Mouse (Mus musculus): ENCODE data around the gene AL607142.1.

AL607142.1 gene

DNA sequence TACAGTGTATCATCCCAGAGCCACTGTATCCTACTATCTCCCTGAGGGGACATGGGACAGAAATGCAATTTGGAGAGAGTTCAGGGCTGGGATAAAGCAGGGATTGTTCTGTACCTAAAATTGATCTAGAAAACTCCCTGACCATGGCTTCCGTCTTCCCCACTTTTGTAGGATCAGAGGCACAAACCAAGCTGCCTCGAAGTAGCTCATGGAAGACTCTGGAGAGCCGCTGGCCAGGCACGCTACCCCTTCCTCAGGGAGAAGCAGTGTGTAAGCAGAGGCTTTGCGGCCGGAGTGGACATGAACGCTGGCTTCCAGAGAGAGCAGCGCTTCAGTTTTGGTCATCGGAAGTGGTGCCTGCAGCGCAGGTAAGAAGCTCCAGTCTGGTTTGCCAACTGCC, at the start of gene AL607142.1:
TSS of gene AL607142.1 (plus strand) at position 301 of the 400 bp plus-strand sequence.
- DNase-seq (ENCODE audit: low spot score) = no peak

DNA sequence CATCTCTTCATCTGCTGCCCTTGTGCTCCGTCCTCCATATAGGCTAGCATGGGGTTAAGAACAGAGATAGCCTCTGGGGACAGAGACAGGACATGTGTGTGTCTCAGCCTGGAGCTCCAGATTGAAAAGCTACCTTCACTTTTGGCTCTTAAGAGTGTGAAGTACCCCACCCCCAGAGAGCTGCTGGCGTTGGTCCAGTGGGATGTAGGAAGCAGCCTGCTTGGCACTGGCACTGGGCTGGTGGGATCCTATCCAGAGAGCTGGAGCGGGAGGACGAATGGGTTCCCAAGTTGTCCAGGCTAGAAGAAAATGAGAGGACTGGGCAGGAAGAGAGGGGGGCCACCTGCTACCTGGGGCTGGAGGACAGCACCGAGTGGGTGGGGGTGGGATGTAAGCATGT, 46.4 kb upstream of the AL607142.1 start:
- DNase-seq (ENCODE audit: low spot score) = no peak

DNA sequence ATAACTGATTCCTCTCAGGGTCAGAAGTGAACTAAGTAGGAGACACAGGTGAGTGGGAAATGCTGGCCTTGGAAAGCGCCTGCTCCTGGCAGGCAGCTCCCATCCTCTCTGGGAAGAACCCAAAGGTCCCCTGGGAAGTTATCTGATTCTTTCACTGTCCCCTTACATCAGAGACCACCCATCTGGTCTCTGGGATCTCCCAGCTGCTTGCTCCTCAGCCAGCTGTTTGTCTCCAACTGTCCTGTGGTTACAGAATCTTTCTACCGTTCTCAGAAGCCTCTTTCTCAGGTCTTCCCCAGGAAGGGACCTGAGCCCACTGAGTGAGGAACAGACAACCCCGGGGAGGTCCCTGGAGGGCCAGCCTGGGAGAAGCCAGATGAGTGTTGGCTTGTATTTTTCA, 42.4 kb upstream of the AL607142.1 start:
- DNase-seq (ENCODE audit: low spot score) = no peak

DNA sequence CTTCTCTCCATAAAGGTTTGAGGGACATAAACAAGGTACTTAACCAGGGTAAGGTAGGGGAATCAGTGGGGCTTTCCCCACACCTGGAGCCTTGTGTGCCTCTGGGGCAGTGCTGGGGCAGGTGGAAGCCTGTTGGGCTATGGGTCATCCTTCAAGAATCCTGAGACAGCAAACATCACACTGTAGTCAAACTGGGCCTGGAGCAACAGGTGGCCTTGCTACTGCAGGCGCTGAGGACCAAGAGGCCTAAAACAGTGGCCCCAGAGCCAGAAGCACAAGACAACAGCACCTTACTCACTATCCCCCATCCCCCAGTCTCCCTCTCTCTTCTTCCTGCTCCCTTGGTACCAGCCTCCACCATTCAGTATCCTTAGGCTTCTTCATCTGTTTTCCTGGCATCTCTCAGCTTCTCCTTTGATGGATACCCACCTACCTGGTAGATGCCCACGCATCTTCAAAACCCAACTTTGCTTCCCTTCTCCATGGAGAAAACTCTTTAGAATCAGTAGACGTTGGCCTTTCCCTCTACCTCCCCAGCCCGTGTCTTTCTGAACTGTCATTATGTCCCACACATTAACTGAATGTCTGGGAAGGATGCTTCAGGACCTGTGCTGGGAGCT, 41.5 kb upstream of the AL607142.1 start:
- no peak for DNase-seq (ENCODE audit: low spot score)

DNA sequence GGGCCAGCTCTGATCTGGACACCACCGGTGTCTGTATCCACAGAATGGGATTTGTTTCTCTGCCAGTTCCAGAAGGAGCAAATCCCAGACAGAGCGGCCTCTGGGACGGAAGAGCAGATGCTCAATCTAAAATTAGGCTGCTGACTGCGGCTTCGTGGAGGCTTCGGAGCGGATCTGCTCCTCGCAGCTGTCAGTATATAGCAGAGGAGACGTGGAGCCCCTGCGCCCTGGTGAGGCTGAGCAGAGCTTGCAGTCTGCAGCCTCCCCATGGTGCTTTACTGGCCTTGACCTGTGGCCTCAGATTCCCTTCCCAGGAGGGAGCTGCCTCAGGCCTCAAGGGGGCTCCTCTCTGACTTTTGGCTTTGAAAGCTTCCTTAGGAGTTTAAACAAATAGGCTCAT, 40.7 kb upstream of the AL607142.1 start:
- DNase-seq (ENCODE audit: low spot score) = no peak

DNA sequence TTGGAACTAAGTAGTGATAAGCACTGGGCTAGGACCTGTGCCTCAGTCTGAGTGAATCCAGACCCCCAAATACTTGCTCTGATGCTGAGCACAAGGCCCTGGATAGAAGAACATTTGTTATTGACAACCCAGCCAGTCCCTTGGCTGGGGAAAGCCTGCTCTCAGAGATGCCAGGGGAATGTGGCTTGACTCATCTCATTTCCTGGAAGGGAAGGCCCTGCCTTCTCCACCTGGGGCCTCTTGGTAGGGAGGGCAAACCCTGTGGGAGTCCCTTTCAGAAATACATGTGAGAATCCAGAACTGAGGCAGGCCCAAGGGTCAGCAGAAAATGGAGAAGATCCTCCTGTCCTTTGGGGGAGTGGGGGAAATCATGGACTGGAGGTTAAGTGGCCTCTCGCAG, 37.1 kb upstream of the AL607142.1 start:
- DNase-seq (ENCODE audit: low spot score) = no peak

DNA sequence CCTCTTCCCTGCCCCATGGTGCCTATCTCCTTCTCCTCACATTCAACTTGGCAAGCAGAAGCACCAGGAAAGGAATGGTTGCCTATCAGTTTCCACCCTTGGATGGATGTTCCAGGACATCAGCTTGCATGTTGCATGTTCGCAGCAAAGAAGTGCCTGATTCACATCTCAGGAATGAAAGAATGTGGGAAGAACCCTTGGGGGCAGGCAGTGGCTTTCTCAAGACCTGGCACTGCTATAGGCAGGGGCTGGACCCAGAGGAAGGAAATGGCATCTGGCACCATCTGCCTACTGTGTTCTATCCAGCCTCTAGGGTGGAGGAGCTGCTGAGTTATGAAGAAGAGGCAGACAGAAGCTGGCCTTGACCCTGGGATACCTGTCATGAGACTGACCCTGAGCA, 34.9 kb upstream of the AL607142.1 start:
- DNase-seq (ENCODE audit: low spot score) = no peak

DNA sequence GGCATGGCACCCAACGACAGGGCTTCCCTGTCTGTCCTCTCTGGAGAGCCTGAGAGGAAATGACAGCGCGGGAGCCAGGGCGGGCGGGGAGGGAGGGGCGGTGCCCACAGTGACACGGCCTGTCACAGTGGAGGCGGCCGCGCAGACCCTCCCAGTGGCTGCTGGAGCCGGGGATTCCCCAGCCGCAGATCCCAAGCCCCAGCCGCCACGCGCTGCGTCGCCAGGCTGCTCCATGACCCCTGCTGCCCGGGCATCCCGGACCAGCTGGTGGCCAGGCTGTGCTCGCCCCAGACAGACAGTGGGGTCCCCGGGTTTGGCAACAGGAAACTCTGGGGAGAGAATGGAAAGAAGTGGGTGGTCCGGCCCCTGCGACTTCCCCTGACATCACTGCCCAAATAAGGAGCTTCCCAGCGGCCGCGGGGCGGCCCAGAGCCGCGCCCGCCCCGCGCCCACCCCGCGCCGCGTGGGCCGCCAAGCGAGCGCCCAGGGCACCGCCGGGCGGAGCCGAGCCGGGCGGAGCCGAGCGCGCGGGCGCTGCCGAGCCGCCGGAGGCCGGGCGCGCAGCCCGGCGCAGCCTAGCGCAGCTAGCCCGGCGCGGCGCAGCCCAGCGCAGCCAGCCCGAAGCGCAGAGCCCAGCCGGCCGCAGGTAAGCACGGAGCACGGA, 32.3 kb upstream of the AL607142.1 start:
- DNase-seq (ENCODE audit: low spot score) = peak; percentile 62

DNA sequence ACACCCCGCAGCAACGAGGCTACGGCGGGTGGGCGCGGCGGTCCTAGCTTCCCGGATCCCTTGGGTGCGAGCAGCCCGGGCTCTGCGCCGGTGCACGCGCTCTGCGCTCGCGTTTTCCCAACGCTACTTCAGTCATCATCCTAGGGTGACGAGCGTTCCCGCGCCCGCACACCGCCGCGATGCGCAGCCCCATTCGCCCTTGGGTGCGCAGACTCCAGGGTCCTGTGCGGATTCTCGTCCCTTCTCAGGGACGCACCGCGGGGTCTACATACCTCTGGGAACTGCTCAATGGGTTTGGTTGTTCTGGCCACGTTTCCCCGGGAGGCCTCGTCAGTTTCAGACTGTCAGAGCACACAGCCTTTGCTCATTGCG, 31.8 kb upstream of the AL607142.1 start:
- DNase-seq (ENCODE audit: low spot score) = no peak

DNA sequence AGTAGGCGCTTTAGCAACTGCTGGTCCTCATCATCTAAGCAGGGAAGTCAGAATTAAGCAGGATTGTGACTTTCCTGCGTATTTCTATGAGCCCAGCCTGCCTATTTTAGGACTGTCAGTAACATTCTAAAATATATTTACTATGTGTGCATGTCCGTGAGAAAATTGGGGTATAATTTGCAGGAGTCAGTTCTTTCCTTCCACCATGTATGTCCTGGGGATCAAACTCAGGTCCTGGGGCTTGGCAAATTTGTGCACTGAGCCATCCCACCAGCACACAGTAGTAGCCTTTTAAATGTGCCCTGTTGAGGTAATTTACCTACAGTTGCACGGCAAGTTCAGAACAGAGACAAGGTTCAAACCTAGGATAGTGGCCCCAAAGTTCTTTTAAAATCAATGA, 28.5 kb upstream of the AL607142.1 start:
- no peak for DNase-seq (ENCODE audit: low spot score)

DNA sequence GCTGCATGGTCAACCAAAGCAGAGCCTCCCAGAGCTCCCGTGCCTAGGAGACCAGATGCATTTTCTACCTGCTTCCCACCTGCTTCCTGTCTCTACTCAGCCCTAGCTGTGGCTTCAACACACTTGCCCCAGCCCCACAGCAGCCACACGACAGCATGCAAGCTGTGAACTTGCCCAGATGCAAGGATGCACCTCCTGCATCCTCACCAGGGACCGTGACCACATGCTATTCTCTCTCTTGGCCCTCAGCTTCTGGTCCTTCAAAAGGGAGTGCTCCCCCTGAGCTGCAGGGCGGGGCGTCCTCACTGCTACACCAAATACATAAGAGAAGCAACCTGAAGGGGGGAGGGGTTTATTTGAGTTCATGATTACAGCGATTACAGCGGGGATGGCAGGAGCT, 27.8 kb upstream of the AL607142.1 start:
- DNase-seq (ENCODE audit: low spot score) = no peak

DNA sequence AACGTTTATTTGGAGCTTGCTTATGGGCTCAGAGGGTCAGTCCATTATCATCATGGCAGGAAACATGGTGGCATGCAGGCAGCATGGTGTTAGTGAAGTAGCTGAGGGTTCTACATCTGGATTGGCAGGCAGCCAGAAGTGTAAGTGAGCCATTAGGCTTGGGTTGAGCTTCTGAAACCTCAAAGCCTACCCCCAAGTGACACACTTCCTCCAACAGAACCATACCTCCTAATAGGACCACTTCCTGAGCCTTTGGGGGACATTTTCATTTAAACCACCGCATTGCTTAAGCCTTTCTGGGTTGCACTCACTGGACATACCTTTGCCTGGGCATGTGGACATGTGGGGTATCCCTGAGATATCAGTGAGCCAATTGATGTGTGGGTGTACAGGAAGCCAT, 23.3 kb upstream of the AL607142.1 start:
- no peak for DNase-seq (ENCODE audit: low spot score)

DNA sequence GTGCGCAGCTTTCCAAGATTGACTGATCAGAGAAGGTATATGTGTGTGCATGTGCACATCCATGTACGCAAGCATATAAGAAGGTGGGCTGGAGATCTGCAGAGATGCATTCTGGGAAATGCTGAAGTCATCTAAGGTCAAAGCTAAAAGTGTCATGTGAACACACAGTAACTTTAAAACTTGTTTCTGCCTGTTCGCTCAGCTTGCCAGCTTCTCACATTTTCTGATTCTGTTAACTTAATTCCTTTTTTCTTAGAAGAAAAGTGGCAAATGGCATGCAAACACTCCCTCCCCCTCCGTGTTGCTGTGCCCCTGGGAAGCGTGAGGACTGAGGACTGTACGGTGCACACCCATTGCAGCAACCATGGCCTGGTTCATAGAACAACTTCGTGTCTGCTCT, 22.3 kb upstream of the AL607142.1 start:
- DNase-seq (ENCODE audit: low spot score) = no peak

DNA sequence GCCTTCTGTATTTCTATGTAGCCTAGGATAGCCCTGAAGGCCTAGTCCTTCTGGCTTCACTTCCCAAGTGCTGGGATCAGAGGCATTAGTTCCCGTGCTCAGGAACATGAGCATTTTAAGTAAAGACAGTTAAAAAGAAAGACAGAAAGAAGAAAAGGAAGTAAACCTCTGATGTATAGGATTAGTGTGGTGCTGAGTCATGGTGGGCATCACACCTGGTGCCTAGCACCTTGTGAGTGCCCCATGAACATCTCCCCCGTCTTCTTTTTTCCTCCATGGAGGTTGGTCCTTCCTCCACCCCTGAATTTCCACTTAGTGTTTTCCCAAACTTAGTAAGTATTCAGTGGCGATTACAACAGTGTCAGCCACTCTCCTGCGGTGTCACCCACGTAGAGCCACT, 20.2 kb upstream of the AL607142.1 start:
- no peak for DNase-seq (ENCODE audit: low spot score)

DNA sequence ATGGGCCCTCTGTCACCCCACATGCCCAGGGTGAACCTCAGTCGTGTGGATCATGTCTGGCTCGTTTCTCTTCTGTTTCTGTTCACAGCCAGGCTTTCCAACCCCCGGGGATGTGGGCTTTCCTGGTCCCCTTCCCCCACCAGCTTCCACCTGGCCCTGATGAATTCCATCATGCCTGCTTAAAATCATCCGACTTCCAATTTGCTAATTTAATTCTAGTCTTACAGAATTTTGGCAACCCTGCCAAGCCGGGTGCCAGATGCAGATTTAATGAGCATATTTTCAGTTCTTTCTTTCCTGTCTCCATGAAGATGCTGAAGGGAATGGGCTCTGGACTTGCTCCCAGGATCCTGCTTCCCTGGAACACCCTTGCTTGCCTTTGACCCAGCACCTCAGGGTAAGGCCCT, 19.7 kb upstream of the AL607142.1 start:
- DNase-seq (ENCODE audit: low spot score) = no peak

DNA sequence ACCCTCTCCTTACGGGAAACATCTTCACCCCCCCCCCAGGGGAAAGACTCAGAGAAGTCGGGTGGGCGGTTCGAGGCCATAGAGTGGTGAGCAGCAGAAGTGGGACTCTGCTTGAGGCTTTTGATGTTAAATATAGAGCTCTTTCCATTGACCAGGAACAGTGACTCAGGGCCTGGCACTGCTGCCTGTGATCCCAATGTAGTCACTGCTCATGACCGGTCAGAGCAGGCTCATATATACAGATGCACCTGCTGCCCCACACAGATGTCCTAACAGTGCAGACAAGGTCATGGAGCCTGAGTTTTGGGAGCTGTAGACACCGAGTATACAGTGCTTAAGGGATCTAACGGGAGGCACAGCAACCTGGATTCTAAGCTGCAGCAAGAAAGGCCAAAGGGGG, 18.9 kb upstream of the AL607142.1 start:
- no peak for DNase-seq (ENCODE audit: low spot score)

DNA sequence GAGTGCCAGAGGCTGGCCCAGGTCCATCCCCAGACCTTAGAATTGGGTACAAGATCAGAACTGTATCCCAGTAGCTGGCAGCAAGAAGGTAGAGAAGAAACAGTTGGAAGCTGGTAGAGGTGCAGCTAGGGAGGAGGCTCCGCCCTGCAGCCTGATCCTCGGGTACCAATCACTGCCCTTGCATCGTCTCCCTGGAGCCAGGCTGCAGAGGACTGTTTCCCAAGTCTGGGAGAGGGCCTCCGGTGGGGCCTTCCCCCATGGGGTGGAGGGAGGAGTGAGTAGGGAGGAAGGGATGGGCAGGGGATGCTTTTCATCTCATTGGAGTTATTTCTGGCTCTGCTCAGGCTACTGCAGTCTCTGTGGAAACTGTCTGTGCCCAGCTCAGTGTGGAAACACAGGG, 17.7 kb upstream of the AL607142.1 start:
- DNase-seq (ENCODE audit: low spot score) = no peak

DNA sequence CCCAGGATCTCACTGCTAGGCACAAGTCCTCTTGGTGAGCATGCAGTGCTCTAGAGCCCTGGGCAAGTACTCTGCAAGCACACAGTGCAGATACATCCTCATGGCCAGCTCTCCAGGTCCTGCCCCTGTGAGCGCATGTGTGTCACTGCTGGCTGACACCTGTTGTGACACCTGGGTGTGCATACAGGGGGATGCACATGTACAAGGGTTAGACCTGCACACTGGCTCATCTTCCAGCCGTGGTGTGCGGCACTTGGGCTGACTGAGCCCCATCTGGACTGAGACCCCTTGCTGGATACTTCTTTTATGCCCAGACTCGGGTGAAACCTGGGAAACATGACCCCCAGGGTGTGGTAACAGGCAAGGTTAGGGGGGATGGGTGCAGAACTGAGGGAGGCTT, 16.5 kb upstream of the AL607142.1 start:
- no peak for DNase-seq (ENCODE audit: low spot score)

DNA sequence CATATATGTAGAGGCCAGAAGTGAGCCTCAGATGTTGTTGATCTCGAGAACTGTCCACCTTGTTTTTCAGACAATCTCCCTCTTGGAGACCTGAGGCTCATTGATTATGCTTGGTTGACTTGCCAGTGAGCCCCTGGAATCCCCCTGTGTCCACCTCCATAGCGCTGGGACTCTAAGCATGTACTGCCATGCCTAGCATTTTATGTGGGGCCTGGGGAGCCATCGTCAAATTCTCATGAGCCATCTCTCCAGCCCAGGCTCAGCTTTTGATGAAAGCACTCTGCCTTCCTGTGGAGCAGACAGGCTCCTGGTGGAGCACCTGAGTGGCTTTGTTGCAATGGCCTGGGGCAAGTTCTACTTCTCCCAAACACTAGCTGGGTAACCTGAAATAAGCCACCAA, 14.9 kb upstream of the AL607142.1 start:
- DNase-seq (ENCODE audit: low spot score) = no peak

DNA sequence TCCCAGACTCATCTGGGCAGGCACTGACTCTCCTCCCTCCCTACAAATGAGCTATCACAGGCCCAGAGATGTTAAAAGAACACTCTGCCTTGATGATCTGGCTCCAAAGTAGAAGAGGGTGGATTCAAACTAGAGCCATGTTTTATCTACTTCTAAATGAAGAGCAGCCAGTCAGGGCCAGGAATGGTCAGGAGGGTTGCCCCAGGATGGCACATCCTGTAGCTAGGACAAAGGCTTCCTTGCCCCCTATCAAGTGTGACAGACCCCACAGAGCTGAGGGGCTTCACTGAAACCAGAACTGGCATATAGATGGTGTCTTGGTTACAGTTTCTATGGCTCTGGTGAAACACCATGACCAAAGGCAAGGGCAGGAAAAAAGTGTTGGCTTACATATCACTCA, 12.3 kb upstream of the AL607142.1 start:
- no peak for DNase-seq (ENCODE audit: low spot score)

DNA sequence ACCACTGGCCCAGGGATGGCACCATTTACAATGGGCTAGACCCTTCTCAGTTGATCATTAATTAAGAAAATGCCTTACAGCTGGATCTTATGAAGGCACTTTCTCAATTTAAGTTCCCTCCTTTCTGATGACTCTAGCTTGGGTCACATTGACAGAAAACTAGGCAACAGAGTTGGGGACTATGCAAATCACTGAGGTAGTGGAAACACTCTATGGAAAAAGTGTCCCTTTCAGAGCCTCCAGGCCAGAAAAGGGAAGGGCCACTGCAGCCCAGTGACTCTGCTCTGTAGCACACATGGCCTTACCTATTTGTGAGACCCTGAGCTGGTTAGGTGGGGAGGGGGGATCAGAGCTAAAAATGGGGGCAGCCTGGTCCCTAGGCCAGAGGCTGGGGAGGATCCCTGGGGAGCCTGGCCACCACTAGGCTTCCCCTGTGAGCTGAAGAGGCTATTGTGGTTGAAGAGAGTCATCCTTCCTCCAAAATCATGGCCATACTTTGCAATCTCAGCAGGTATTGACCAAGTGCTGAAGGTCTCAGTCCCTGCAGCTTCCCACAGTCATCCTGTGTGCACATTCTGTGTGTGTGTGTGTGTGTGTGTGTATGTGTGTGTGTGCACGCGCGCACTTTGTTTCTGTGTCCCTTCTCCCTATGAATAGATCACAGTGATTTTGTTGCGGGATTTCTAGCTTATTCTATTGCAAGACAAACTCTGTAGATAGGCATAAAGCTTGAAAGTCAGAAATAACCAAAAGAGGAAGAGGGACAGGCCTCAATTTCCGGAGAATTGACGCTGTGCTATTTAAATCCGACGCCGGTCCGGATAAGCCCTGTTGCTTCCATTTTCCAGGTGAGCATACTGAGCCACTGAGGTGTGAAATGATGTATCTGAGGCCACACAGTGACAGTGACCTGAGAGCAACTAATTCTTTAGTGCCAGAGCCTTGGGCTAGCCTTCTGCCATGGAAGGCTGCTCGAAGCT, 11.5 kb upstream of the AL607142.1 start:
- DNase-seq (ENCODE audit: low spot score) = no peak

DNA sequence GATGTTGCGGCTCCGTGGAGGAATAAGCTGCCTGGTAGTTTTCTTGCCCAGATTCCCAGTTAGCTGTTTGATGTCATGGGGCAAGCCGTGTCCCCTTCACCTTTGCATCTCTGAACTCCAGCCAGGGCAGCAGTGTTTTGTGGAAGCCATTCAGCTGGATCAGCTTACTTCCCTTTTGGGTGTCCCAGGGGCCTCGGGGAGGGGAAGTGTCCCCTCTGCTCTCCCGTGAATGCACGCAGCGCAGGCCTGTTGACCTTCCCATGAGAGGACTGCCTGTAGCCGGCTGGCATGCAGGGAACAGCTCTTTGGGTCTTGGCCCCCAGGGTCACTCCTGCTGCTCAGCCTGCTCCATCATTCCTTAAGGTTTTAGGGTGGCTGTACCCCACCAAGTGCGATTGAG, 10.7 kb upstream of the AL607142.1 start:
- DNase-seq (ENCODE audit: low spot score) = peak; percentile 37

DNA sequence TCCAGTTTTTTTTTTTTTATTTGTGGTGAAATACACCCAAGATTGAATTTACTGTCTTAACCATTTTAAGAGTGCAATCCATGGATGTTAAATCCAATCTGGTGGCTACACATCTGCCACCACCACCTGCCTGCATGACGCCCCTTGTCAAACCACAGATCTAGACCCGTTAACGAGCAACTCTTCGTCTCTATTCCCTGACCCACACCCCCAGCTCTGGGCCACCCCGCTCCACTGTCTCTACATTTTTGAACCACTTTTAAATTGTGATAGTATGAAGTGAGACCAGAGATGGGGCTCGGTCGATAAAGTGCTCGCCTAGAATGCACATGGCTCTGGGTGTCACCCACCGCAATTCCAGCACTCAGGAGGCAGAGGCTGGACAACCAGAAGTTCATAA, 8.3 kb upstream of the AL607142.1 start:
- no peak for DNase-seq (ENCODE audit: low spot score)
